Mouse (Mus musculus): ENCODE results near the gene Ddhd1. TPM values are rescaled to one million over a fixed set of nuclear protein-coding genes. Genes with fewer than 3 reads are reported as not detected.

Ddhd1 gene
- polyA plus RNA-seq, 1 experiment from 2014 or later = 16.5 TPM

- Histone ChIP-seq H3K9ac (replicated peaks) (no peak overlapping the region), H3K36me3 (no peaks in the 10 kb centered on the region), H3K4me3 (replicated peaks) (no peak overlapping the region), H3K4me1 (replicated peaks) (peaks cover 17% of the 10 kb centered on the region), H3K27me3 (no peaks in the 10 kb centered on the region; the same call in 1 of the 2 replicates), H3K9me3 (no peaks in the 10 kb centered on the region), H3K27ac (no peak overlapping the region), H3K4me2 (replicated peaks) (no peak overlapping the region)
- ATAC-seq = no peak
- WGBS = 90% methylated on average over 6 of the region's 6 CpGs
These were observed 96.3 kb downstream of the Ddhd1 start for GRCm38 (mm10) chr14:45561681-45562080.

DNA sequence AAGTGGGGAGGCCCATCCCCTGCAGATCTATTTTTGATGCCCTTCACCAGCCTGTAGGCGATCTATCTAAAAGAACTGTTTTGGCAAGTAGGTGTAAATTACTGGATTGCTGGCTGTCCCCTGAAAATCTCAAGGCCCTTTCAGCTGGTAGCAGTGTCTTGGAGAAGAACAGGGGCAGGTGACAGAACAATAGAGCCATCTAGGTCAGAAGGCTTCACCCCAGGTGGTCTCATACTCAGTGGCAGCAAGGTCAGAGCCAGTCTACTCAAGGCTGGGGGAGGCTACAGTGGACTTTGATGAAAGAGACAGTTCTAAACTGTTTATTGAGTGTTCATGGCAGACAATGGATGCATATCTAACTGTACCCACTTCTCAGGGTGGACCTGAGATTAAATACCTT is 98.9 kb downstream of the Ddhd1 start:
- Histone ChIP-seq H3K9me3 (no peaks in the 10 kb centered on the region), H3K27me3 (no peaks in the 10 kb centered on the region), H3K9ac (replicated peaks) (no peak overlapping the region), H3K4me3 (replicated peaks) (no peak overlapping the region), H3K27ac (no peak overlapping the region), H3K4me2 (replicated peaks) (no peak overlapping the region), H3K36me3 (no peaks in the 10 kb centered on the region), H3K4me1 (replicated peaks) (0 out of 2 replicates have a peak, but pooled peaks cover 5% of the 10 kb centered on the region)
- WGBS = 96% methylated on average over 1 of the region's 1 CpGs
- ATAC-seq = no peak

DNA sequence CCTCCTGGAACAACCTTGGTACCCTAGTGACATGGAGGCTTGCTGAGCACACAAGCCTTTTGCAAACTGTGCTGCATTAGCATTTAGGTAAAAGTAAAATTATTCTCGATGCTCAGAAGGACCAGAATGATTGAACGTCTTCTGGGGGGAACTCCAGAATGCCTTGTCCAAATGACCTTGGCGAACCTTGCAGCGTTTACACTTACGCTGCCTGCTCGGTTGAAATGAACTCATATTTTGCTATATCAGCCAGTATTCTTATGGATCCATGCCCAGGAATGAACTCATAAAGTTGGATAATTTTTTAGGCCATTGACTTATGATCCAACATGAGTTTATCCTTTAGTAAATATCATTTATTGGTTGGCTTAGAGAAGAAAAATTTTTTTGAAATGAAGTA is 103.6 kb downstream of the Ddhd1 start:
- Histone ChIP-seq H3K4me1 (replicated peaks) (no peaks in the 10 kb centered on the region), H3K27me3 (no peaks in the 10 kb centered on the region), H3K36me3 (no peaks in the 10 kb centered on the region), H3K4me2 (replicated peaks) (no peak overlapping the region), H3K9me3 (no peaks in the 10 kb centered on the region), H3K4me3 (replicated peaks) (no peak overlapping the region), H3K9ac (replicated peaks) (no peak overlapping the region), H3K27ac (no peak overlapping the region)
- ATAC-seq = no peak
- 93% methylated on average over 6 of the region's 6 CpGs for WGBS

- Histone ChIP-seq H3K27me3 (no peaks in the 10 kb centered on the region), H3K27ac (no peak overlapping the region), H3K9ac (replicated peaks) (no peak overlapping the region), H3K4me2 (replicated peaks) (no peak overlapping the region), H3K9me3 (no peaks in the 10 kb centered on the region), H3K4me3 (replicated peaks) (no peak overlapping the region), H3K36me3 (no peaks in the 10 kb centered on the region), H3K4me1 (replicated peaks) (no peaks in the 10 kb centered on the region)
- no peak for ATAC-seq
- 91% methylated on average over 2 of the region's 2 CpGs for WGBS
These were observed 104.1 kb downstream of the Ddhd1 start for GRCm38 (mm10) chr14:45553854-45554253.

GRCm38 (mm10) chr14:45552431-45552830 is 105.5 kb downstream of the Ddhd1 start:
- H3K27ac ChIP-seq = no peak overlapping the region
- H3K9me3 ChIP-seq = 0 out of 2 replicates have a peak, but pooled peaks cover 3% of the 10 kb centered on the region
- H3K27me3 ChIP-seq = no peaks in the 10 kb centered on the region
- H3K4me1 ChIP-seq (replicated peaks) = no peaks in the 10 kb centered on the region
- no peak overlapping the region for H3K9ac ChIP-seq (replicated peaks)
- no peak overlapping the region for H3K4me2 ChIP-seq (replicated peaks)
- WGBS = 85% methylated on average over 4 of the region's 4 CpGs
- no peak for ATAC-seq
- H3K36me3 ChIP-seq = no peaks in the 10 kb centered on the region
- H3K4me3 ChIP-seq (replicated peaks) = no peak overlapping the region

- 49% methylated on average over 17 of the region's 17 CpGs for WGBS
- peak overlapping the region; percentile 15; the same call in 1 of the 2 replicates for H3K4me2 ChIP-seq (replicated peaks)
- no peaks in the 10 kb centered on the region for H3K36me3 ChIP-seq
- H3K27ac ChIP-seq = no peak overlapping the region
- no peak overlapping the region for H3K9ac ChIP-seq (replicated peaks)
- peak; percentile 93 for ATAC-seq
- no peak overlapping the region for H3K4me3 ChIP-seq (replicated peaks)
- no peaks in the 10 kb centered on the region for H3K27me3 ChIP-seq
- 0 out of 2 replicates have a peak, but pooled peaks cover 3% of the 10 kb centered on the region for H3K9me3 ChIP-seq
- no peaks in the 10 kb centered on the region for H3K4me1 ChIP-seq (replicated peaks)
These were observed 106.7 kb downstream of the Ddhd1 start for GRCm38 (mm10) chr14:45551121-45551768.

DNA sequence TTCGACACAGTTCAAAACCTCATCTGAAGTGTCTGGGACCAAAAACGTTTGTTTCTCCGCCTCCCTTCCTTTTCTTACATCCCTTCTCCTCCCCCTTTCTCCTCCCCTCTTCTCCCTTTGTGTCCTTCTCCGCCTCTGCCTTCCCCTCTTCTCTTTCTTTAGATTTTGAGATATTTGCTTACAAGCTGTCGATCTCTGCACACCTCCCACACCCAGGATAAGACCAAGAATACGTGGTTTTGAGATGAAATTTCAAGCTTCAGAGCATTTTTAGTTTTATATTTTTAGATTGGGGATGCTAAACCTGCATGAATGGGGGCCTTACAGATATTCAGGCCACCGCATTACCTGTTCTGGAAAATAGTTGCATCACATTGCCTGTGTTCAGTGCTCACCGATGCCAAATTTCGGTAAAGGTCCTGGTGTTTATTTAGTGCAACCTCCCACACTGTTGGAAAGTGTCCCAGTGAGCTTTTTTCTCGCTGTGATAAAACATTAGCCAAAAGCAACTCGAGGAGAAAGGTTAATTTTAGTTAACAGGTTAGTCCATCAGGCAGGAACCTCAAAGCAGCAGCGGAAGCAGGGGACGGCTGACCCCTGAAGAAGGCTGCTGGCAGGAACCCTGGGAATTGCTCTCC is 107.8 kb downstream of the Ddhd1 start:
- no peaks in the 10 kb centered on the region for H3K27me3 ChIP-seq
- H3K27ac ChIP-seq = no peak overlapping the region
- WGBS = 79% methylated on average over 13 of the region's 13 CpGs
- no peak overlapping the region for H3K4me3 ChIP-seq (replicated peaks)
- H3K9me3 ChIP-seq = 0 out of 2 replicates have a peak, but pooled peaks cover 3% of the 10 kb centered on the region
- no peak overlapping the region for H3K4me2 ChIP-seq (replicated peaks)
- no peaks in the 10 kb centered on the region for H3K36me3 ChIP-seq
- ATAC-seq = no peak
- H3K4me1 ChIP-seq (replicated peaks) = no peaks in the 10 kb centered on the region
- no peak overlapping the region for H3K9ac ChIP-seq (replicated peaks)

- Histone ChIP-seq H3K4me3 (replicated peaks) (no peak overlapping the region), H3K9me3 (0 out of 2 replicates have a peak, but pooled peaks cover 3% of the 10 kb centered on the region), H3K4me1 (replicated peaks) (no peaks in the 10 kb centered on the region), H3K27ac (no peak overlapping the region), H3K9ac (replicated peaks) (no peak overlapping the region), H3K27me3 (no peaks in the 10 kb centered on the region), H3K36me3 (no peaks in the 10 kb centered on the region), H3K4me2 (replicated peaks) (no peak overlapping the region)
- WGBS = 69% methylated on average over 3 of the region's 3 CpGs
- no peak for ATAC-seq
These were observed 109.8 kb downstream of the Ddhd1 start for GRCm38 (mm10) chr14:45548118-45548517.

DNA sequence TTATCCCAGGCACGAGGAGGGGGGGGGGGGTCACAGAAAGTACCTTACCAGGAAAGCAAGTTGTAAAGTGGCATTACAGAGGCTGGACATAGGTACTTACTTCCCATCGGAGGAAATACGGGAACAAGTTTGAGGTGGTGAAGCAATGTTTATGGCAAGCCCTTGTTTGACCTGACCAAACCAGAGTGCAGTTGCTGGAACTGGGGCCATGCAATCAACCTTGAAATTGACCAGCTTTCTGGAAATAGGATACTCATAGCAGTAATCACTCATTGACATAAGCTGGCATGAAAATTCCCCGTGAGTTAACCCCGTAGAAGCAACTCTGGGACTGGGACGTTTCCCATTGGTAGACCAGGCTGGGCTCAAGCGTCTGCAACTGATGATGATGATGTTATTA is 113.0 kb downstream of the Ddhd1 start:
- Histone ChIP-seq H3K9me3 (0 out of 2 replicates have a peak, but pooled peaks cover 3% of the 10 kb centered on the region), H3K4me1 (replicated peaks) (peaks cover 2% of the 10 kb centered on the region; the same call in 1 of the 2 replicates), H3K36me3 (no peaks in the 10 kb centered on the region), H3K4me2 (replicated peaks) (no peak overlapping the region), H3K27ac (no peak overlapping the region), H3K27me3 (no peaks in the 10 kb centered on the region), H3K9ac (replicated peaks) (no peak overlapping the region), H3K4me3 (replicated peaks) (no peak overlapping the region)
- WGBS = 95% methylated on average over 7 of the region's 7 CpGs
- ATAC-seq = no peak

DNA sequence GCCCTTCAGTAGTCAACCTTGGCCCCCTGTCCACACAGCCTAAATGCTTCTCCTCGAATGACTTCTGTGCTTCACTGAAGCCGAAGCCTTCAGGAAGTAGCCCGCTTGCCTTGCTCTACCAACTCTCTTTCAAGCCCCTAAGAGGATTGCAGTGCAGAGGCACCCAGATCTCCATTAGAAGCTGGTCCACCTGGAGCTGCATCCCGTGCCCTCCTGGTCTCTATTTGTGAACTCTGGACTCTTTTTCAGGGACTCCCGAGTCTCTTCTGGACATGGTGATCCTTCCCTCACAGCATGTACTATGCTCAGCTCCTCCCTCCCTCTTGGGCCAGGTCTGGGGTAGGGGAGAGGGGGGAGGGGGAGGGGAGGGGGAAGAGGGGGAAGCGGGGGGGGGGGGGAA is 113.9 kb downstream of the Ddhd1 start:
- Histone ChIP-seq H3K27me3 (no peaks in the 10 kb centered on the region), H3K27ac (no peak overlapping the region), H3K4me2 (replicated peaks) (no peak overlapping the region), H3K4me3 (replicated peaks) (no peak overlapping the region), H3K4me1 (replicated peaks) (peaks cover 6% of the 10 kb centered on the region; the same call in 1 of the 2 replicates), H3K9me3 (0 out of 2 replicates have a peak, but pooled peaks cover 3% of the 10 kb centered on the region), H3K9ac (replicated peaks) (no peak overlapping the region), H3K36me3 (no peaks in the 10 kb centered on the region)
- no peak for ATAC-seq
- 73% methylated on average over 5 of the region's 6 CpGs for WGBS

GRCm38 (mm10) chr14:45539659-45540468 is 118.1 kb downstream of the Ddhd1 start:
- Histone ChIP-seq H3K9ac (replicated peaks) (no peak overlapping the region), H3K4me3 (replicated peaks) (no peak overlapping the region), H3K4me2 (replicated peaks) (no peak overlapping the region), H3K4me1 (replicated peaks) (peaks cover 6% of the 10 kb centered on the region; the same call in 1 of the 2 replicates), H3K27me3 (no peaks in the 10 kb centered on the region), H3K36me3 (no peaks in the 10 kb centered on the region), H3K9me3 (no peaks in the 10 kb centered on the region), H3K27ac (peak overlapping the region; percentile 48; the same call in 1 of the 2 replicates)
- 44% methylated on average over 12 of the region's 12 CpGs for WGBS
- peak; percentile 63 for ATAC-seq

Data from midbrain, embryonic 13.5 days (tissue).